Mouse (Mus musculus) erythroblast, embryonic 14.5 days (primary cell): ENCODE results near the gene Gbp8.

Experiments
- GATA1 ChIP-seq: IDR thresholded peaks from 2 replicates; pipeline ENCODE4 v1.6.1; 2012; ENCODE audit warnings: low read length, inconsistent platforms, mixed read lengths
- TAL1 ChIP-seq: IDR thresholded peaks from 3 replicates; pipeline ENCODE4 v1.6.1; 2012; ENCODE audit warnings: low read length, inconsistent platforms, mixed read lengths

DNA sequence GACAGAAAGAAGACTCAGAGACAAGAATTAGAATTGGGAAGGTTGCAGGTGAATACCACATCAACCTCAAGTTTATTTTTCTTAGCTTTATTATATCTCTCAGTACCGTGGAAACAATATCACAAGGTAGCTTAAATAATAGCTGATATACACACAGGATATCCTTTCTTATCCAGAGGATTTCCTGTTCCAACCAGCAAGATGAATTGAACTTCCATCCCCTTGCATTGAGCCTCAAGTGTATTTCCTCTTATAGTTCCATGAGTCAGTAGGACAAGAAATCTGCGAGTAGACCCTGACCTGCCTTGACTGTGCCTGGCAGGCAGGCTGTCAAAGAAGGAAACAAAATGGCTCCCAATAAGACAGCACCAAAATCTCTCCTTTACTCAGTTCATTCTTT lies 23.6 kb downstream of the Gbp8 start:
- TF ChIP-seq GATA1: no peak
- no peak for TF ChIP-seq TAL1
